Mouse (Mus musculus) gastrocnemius, adult 18-20 months (tissue): ENCODE measurements around the gene Cers4. TPM values are rescaled to one million over a fixed set of nuclear protein-coding genes. Genes with fewer than 3 reads are reported as not detected.

Experiments used
- DNase-seq: peaks from one replicate; pipeline ENCODE4 v3.0.0; 2021; ENCODE audit warnings: low spot score
- long read RNA-seq, 2 experiments: library from polyadenylated mRNA; stranded (forward); transcript quantifications; one replicate each; pipeline ENCODE4 v2.0.0; 2021
- total RNA-seq, 2 experiments: library from RNA; stranded (reverse); gene quantifications; 2 replicates each; pipeline ENCODE4 v1.2.3; 2021

Cers4 gene
- 1 to 10 TPM; 2.4 to 4.2 TPM for total RNA-seq
- long read RNA-seq, experiment 1, full-length matches to known transcripts: 3 of 3 reads
- long read RNA-seq, experiment 1, partial matches to known transcripts: 0 of 3 reads
- long read RNA-seq, experiment 1, other reads (novel, unspliced or antisense): 0 of 3 reads
- long read RNA-seq, experiment 2, full-length matches to known transcripts: 1 of 2 reads
- long read RNA-seq, experiment 2, partial matches to known transcripts: 1 of 2 reads
- long read RNA-seq, experiment 2, other reads (novel, unspliced or antisense): 0 of 2 reads

DNA sequence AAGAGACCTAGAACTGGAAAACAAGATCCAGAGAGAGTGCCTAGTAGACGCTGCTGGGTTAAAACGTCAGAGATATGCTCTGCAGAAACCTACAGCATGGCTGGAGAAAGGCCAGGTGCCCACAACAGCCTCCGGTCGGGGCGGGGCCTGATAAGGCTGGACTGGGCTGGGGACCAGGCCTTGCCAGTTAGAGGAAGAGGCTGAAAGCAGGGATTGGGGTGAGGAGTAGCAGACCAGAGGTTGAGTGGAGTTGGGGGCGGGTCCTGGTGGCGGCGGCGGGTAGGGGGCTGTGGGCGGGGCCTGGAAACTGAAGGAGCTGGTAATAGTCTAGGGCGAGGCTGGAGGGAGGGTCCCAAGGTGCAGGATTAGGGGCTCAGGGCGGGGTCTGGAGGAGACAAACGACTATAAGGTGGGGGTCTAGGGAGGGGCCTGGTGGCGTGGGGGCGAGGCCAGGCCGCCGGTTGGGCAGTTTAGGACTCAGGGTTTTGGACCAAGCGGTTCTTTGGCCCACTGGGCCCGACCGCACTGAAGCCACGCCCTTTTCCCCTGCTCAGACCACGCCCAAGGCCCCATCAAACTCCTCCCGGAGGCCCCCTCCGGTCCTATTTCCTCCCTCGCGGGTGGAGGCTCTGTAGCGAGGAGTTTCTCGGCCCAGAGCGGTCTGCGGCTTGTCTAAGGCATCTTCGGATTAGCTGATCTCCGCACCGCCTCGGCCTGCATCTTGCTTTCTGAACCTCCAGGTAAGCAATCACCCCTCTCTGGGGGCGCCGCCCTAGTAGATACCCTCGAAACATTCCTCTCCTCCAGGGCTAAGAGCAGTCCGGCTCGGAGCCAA is at the start of gene Cers4:
Gene Cers4 (plus strand): TSS at position 176 of the 835 bp plus-strand sequence.
- peak; percentile 87 for DNase-seq

DNA sequence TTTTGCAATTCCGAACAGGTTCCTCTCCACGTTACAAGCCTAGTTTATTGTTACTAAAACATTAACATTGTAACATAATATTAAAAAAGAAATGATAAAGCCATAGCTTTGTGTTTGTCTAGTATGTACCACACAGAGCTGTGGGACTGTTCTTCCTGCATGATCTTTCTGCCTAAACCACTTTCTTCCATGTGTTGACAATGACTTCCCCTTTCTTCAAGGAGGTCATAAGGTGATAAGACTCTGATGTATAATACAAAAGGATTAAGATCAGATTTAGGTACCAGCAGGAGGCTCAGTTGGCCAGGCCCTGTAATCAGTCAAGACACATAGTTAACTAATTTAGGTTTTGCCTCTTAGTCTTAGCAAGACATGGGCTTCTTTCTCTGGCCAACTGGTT is 34.7 kb upstream of the Cers4 start:
- DNase-seq: no peak

DNA sequence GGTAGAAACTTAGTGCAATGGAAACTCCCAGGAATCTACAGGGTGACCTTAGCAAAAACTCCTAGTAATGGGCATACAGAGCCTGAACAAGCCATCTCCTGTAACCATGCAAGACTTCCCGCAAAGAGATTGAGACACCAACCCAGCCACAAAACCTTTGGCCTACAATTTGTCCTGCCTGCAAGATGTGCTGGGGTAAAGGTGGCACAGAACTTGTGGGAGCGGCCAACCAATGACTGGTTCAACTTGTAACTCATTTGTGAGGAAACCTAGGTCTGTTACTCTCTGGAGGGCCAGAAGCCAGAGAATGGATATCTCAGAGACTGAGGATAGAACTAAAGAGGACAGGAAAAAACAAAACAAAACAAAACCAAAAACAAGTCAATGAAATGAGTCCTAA is 29.8 kb upstream of the Cers4 start:
- DNase-seq: no peak

DNA sequence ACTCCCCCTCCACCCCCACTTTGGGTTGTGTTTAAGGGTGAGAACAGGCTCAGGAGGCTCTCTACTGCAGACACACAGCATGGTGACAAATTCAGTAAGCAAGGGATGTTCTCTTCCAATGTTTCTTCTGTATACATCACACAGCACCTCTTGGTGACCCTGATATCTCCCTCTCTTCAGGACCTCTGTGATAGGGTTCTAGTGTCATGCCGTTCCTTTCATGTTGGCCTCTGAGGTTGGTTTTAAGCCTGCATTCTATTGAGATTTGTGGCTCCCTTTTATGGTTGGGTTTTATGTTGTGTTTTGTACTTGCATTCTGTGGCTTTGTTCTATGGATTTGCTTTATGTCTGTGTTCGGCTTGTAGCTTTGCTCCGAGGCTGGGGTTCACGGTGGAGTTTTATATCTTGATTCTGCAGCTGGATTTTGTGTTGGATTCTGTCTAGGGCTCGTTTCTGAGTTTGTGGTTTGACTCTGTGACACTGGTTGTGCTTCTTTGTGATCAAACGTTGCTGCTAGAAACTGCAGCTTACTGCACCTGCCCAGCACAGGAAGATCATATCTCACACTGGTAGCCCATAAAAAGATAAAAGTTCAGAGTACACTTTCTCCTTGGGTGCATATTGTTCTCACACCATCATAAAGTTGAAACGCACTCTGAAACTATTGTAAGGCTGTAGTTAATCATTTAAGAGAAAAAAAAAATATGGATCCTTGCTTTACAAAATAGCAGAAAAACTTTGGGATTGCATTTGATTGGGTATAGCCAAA is 18.2 kb upstream of the Cers4 start:
- no peak for DNase-seq

DNA sequence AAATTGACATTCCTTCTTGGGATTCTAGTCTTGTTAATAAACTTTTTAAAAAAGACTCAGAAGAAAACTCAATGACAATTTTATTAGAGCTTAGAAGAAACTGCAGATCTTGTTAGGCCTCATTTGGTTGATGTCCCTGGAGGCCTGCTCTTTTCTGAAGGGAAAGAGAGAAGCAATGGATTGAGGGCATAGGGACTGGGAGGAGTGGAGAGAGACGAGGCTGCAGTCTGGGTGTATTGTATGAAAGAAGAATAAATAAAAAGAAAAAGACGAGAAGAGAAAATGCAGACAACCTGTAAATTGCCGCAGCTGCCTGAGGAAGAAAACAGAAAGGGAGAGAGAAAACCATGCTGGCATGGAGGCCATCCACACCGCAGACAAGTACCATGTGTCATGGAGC is 11.7 kb upstream of the Cers4 start:
- DNase-seq: no peak

DNA sequence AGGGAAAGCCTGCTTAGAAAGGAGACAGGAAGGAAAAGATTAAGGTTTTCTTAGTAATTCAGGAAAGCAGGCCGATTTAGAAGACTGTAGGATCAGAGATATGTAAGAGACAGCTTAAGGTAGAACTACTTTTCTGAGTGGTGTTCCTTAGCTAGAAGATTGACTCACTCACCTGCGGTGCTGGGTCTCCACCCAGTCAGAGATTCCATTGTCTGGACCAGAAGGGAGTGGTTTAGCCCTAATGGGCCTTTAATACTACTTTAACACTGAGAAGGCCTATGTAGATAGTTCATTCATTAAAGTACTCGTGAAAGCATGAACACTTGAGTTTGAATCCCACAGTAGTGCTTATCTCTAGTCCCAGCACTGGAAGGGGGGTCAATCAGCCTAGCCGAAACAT is 11.2 kb upstream of the Cers4 start:
- no peak for DNase-seq

DNA sequence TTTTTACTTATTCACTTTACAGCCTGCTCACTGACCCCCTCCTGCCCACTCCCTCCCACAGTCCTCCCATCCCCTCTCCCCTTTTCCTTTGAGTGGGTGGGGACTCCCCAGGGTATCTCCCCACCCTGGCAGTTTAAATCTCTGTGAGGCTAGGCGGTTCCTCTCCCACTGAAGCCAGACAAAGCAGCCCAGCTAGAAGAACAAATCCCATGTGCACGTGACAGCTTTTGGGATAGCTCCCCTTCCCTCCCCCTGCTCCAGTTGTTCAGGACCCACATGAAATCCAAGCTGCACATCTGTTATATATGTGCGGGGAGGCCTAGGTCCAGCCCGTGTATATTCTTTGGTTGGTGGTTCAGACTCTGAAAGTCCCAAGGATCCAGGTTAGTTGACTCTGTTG is 10.3 kb upstream of the Cers4 start:
- no peak for DNase-seq

DNA sequence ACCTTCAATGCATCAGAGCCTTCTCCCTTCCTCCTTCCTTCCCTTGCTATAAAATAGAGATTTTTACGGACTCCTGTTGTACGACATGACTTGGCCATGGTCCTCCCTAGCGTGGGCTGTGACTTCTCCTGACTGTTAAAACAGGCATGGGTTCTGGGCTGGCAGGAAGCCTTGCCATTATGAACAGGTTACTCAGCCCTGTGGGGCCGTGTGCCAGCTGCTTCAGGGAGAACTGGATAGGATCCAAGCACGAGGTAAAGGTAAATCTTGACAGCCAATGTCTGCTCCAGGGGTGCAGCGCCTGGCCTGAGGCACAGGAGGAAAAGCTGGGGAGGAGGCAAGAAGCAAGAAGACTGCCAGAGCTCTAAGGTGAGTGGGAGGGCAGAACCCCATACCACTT is 9.5 kb upstream of the Cers4 start:
- DNase-seq: no peak

DNA sequence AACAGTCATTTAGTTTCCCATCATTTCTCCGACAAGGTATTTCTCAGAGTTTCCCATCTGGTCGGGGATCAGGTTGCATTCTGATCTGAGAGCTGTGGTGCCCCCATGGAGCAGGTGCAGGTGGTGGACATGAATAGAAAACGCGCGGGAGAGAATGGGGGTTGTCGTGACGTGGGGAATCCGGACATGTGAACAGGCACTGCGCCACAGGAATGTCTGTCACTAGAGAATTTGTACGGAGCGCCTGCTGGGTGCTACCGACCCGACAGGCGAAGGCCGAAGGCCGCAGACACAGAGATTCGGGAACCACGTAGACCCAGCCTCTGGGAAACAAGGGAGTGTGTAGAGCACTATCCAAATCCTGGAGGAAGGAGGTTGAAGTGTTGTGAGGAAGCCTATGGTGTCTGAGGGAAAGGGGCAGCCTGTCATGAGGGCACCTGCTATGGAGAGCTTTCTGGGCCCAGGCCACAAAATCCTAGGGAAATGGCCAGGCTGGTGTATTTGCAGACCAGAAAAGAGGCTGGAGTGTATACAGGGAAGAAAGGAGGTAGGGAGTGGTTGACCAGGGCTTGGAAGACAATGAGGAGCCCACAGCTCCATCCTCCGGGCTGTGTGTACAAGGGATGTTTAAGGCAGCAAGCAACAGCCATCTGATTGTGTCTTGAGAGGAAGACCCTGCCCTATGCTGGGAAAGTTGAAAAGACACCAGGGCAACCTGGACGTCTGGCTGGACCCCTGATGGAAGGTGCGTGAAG is 1.0 kb downstream of the Cers4 start:
- peak; percentile 33 for DNase-seq

DNA sequence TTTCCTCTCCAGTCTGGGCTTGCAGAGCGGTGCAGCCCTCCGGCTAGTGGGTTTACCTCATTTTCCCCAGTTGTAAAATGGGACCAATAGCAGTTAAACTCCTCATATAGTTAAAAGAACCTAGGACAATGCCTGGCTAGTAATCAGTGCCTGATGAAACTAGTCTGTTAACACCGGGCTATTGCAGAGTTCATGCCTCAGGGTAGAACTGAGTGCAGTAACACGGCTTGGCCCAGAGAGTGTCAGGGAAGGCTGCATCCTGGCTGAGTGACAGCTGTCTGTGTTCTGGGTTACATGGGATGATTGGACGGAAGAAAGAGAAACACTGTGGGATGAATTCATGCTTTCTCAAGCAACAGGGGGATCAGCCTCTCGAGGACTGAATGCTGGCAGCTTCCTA is 3.1 kb downstream of the Cers4 start:
- DNase-seq: no peak

DNA sequence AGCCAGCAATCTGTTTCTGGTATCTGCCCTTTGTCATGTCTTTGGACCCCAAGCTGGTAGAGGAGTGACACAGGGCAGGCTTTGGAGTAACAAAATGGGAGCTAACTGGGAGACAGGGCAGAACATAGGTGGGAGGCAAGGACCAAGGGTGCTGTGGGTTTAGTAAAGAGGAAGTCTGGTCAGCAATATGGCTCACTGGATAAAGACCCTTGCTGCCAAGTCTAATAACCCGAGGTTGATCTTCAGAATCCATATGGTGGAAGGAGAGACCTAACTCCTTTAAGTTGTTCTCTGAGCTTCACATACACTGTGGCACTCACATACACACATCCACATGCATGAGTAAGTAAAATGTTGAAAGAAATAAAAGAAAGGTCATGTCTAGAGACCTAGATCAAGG is 4.8 kb downstream of the Cers4 start:
- DNase-seq: no peak

DNA sequence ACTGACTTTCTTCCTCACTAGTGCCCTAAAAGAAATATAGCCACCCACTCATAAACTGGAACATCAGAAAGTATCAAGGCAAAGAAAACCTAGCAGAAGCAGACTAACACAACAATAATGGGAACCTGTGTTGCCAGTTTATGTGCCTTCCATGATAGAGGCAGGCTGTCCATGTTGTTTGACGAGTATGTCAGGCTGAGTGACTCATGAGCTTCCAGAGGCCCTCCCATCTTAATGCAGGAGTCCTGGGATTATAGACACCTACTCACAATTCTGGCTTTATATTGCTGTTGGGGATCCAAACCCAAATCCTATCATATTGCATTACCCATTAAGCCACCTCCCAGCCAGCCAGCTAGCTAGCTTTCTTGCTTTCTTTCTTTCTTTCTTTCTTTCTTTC is 12.5 kb downstream of the Cers4 start:
- DNase-seq: no peak

DNA sequence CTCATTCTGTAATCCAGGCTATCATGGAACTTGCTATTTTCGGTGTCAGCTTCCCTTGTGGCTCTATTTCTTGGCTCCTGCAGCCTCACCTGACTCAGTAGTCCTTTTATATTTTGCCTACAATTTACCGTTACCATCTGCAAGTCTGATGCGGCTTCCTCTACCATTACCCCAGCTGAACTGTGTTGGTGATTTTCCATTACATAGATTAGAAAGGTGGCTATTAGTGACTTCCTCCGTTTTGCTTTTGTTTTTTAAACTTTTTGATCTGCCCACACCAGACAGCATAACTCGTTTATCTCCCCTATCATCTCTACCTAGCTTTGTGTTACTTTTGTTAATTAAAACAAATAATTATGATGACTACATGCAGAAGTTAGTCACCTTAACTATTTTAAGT is 14.7 kb downstream of the Cers4 start:
- DNase-seq: no peak

DNA sequence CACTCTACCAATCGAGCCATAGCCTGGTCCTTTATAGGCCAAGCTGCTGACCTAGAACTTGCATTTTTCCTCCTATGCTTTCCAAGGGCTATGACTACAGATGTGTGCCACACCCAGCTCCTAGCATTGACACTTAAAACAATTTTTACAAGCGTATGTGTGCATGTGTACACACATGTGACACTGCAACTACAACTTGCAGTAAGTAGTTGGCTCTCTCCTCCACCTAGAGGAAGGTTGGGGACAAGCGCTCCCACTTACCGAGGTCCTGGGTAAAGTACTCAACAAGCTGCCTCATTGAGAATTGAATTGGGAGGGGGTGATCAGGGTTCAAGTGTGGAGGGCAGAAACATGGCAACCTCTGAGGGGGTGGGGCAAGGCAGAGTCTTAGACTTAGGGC is 18.0 kb downstream of the Cers4 start:
- DNase-seq: no peak

DNA sequence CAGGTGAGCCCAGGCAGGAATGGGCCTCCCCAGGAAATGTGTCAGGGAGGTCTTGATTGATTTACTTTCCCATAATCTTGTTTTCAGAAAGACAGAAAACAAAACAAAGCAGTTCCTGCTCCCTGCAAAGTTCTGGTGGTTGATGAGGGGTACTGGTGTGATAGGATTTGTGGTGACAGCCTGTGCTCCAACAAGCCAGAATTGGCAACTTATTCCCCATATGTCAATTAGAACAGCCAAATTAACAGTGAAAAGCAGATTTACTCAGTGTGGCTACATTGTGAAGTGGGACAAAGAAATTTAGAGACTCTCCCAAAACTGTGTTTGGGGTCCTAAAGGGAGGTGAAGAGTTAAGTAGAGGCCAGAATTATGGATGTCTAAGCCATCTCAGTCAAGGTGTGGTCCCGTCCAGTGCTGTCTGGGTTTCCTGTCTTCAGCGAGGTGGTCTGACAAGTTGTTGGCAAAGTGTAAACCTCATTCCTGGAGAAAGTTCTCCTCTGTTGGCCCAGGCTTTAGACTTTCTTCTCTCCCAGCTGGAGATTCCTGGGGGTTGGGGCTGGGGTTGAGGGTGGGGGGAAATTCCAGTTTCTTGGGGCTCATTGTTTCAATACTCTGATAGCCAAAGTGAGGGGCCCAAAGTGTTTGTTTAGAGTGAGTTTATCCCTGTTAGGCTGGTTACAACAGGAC is 18.7 kb downstream of the Cers4 start:
- no peak for DNase-seq

DNA sequence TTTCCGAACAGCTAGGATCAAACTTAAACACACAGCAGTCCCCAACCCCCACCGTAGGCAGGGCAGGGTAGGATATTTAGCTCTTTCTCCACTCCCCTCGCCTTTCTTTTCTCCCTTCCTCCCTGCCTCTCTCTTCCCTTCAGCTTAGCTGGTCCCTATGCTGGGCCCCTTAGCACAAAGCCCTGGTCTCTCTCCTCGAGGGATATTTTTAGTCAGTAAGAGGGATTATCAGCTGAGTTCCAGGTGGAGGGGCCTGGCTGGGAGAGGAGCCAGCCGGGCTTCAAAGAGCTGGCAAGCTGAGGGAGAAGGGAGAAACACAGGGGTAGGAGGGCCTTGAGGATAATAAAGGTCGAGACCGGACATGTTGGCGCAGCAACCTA is 19.3 kb downstream of the Cers4 start:
- DNase-seq: no peak

DNA sequence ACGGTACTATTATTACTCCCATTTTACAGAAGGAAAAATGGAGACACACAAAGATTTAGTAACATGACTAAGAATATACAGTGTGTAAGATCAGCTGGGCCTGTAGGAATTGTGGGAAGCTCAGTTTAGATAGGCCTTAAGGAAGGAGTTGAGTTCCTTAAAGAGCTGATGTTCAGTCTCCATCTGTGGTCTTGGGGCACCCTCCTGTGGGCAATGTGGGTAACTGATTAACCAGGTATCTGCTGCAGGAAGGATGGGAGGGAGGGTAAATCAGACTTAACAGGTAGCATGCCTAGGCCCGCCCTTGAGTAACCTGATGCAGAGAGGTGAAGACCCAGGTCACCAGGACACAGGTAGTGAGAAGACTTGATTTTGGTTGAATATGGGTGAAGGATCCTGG is 23.3 kb downstream of the Cers4 start:
- peak; percentile 10 for DNase-seq

DNA sequence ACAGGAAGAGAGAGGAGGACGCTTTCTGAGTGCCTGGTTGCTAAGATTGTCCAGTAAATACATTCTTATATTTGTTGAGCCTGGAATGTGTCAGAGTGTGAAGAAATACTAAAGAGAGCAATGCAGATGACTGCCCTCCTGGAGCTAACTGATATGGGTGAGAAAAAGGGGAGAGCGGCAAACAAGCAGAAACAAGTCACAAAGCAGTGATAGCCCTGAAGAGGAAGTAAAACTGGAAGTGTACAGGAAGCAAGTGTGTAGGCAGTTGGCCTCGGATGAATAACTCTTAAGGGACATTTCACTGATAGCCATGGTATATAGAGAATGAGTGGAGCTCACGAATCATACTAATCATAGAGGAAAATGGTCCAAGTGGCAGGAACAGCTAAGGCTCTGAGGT is 28.6 kb downstream of the Cers4 start:
- no peak for DNase-seq

DNA sequence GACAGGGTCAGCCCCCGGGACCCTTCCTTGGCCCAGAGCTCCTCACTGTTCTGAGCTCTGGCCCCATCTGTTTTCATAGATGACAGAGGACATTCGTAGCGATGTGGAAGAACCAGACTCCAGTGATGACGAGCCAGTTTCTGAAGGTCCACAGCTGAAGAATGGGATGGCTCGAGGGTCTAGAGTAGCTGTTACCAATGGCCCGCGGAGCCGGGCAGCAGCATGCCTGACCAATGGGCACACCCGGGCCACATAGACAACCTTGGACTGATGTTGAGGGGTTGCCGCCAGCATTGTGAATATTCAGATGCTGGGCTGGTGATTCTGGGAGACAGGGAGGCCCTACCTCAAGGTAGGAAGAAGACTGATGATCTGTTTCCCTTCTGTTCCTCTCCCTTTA is 30.7 kb downstream of the Cers4 start:
- no peak for DNase-seq
